Mouse (Mus musculus) spleen, adult 2 months (tissue): Measurements from ENCODE around the gene Fam163a.

Experiments
- CTCF ChIP-seq: fragments of 200-500 bp; IDR thresholded peaks from 2 replicates; pipeline ENCODE4 v1.5.1; 2011; ENCODE audit warnings: mild to moderate bottlenecking, inconsistent platforms; ENCODE audit not compliant: insufficient read depth, insufficient read length, insufficient replicate concordance; ENCODE audit errors: extremely low read depth
- POLR2A ChIP-seq: fragments of 200-500 bp; IDR thresholded peaks from 2 replicates; pipeline ENCODE4 v1.6.1; 2011; ENCODE audit warnings: low read depth, low read length, inconsistent platforms

DNA sequence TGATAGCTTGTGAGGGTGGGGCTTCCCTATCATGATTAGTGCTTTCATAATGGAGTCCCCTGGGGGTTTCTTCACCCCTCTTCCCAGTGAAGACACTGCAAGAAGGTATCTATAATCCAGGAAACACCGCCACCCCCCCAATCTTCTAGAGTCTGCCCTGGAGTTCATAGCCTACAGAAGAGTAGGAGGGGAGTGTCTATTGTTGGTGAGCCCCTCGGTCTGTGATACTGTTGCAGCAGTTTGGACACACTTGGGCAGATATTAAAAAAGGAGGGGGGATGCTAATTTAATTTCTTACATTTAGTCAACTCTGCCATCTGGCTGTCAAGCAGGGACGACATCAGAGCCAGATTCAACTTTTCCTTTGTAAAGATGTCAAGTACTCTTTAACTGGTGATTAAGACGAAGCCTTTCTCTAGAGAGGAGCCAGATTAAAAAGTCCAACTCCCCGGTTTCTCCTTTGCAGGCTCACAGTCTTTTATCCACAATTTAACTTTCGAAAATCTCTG is 7.0 kb upstream of the Fam163a start:
- no peak for TF ChIP-seq CTCF
- no peak for TF ChIP-seq POLR2A
